Mouse (Mus musculus) MEL (cell line): ENCODE measurements around the gene Faim2.

ENCODE experiments used
- NRF1 ChIP-seq: IDR thresholded peaks from 2 replicates; pipeline ENCODE4 v1.6.1; 2014; ENCODE audit warnings: low read depth, mild to moderate bottlenecking, inconsistent platforms, low read length, improper control_type of control experiment, moderate library complexity; ENCODE audit not compliant: poor library complexity, insufficient read depth, severe bottlenecking
- POLR2A ChIP-seq, 2 experiments: IDR thresholded peaks; 2 replicates each; pipeline ENCODE4 v1.6.1; 2011 to 2012; ENCODE audit warnings: low read length in 2 of 2, mild to moderate bottlenecking in 2 of 2, control low read depth in 1 of 2, improper control_type of control experiment in 1 of 2, low read depth in 1 of 2, moderate library complexity in 1 of 2; ENCODE audit not compliant: control insufficient read depth in 1 of 2, insufficient read depth in 1 of 2, poor library complexity in 1 of 2

DNA sequence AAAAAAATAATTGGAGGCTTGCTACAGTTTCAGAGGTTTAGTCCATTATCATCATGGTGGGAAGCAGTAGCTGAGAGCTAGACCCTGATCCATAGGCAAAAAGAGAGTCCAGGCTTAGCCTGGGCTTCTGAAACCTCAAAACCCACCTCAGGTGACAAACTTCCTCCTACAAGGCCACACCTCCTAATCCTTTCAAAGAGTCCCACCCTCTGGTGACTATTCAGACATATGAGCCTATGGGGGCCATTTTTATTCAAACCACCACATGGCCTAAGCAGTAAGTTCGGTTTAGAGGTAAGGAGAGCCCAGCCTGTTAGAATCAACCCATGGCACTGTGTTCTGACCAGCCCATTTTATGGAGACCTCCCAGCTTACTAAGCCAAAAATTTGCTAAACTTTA lies 52.2 kb downstream of the Faim2 start:
- TF ChIP-seq POLR2A (IDR thresholded peaks at IDR 0.05; ENCODE audit: control insufficient read depth in 1 of 2, insufficient read depth in 1 of 2, low read depth in 1 of 2, low read length in 2 of 2, poor library complexity in 1 of 2) (no peak; a peak in 1 of 4 replicates), NRF1 (no peak)
